Mouse (Mus musculus): ENCODE measurements around the gene Lnpep. TPM values are rescaled to one million over a fixed set of nuclear protein-coding genes. Genes with fewer than 3 reads are reported as not detected.
A peak's percentile ranks its signal among the peaks of the same experiment; 100 is the strongest.

Gene Lnpep
- total RNA-seq (2012; rRNA removed) (20.7 and 25.1 TPM in 2 replicates), polyA plus RNA-seq (2012; ENCODE audit: insufficient read depth in 1 of 2, insufficient read length in 2 of 2, low read depth in 1 of 2, low replicate concordance in 2 of 2, missing spikeins in 1 of 2) (100 to 1,000 TPM in 1 of 2 experiments, 10 to 100 TPM in 1; 10.0 to 773 TPM)

- H3K9ac ChIP-seq (ENCODE audit: control insufficient read depth, low read depth, low read length, poor library complexity, severe bottlenecking): peak within 1 kb of the TSS; percentile 94
- DNase-seq (ENCODE audit: low read depth, low spot score): peak; percentile 97
- peak within 1 kb of the TSS; percentile 99 for H3K27ac ChIP-seq (ENCODE audit: control insufficient read depth, low read depth, low read length)
- H3K4me3 ChIP-seq (ENCODE audit: control insufficient read depth in 1 of 2, insufficient read depth in 1 of 2, low read depth in 2 of 2, low read length in 2 of 2): peak within 1 kb of the TSS; percentile 91 to 93
- H3K27me3 ChIP-seq (ENCODE audit: control insufficient read depth in 1 of 2, insufficient read depth in 2 of 2, low read length in 2 of 2): no peaks in the 10 kb centered on the region
- H3K4me1 ChIP-seq (ENCODE audit: control insufficient read depth in 1 of 2, insufficient read depth in 2 of 2, low read length in 2 of 2): peaks cover 4 to 14% of the 10 kb centered on the region in 2 experiments; a peak in 3 of 4 replicates
- H3K9me3 ChIP-seq (replicated peaks; ENCODE audit: insufficient read depth, low read length): no peaks in the 10 kb centered on the region
- TF ChIP-seq MAX (IDR thresholded peaks at IDR 0.05; ENCODE audit: low read length) (peak; percentile 76; the same call in 1 of the 2 replicates), POLR2AphosphoS5 (IDR thresholded peaks at IDR 0.05; ENCODE audit: borderline replicate concordance, low read depth, low read length) (0 out of 2 replicates have a peak, but pooled peaks have one; percentile 30), CHD1 (IDR thresholded peaks at IDR 0.05; ENCODE audit: low read depth, low read length) (peak; percentile 8; the same call in 1 of the 2 replicates), UBTF (IDR thresholded peaks at IDR 0.05; ENCODE audit: borderline replicate concordance, insufficient read depth, low read depth, low read length) (peak; percentile 74; the same call in 1 of the 2 replicates), ETS1 (IDR thresholded peaks at IDR 0.05; ENCODE audit: low read depth, low read length) (peak; percentile 78), MYB (IDR thresholded peaks at IDR 0.05; ENCODE audit: low read depth, low read length) (peak; percentile 78), POLR2AphosphoS2 (IDR thresholded peaks at IDR 0.05; ENCODE audit: low read length) (peak; percentile 33; the same call in 1 of the 2 replicates), MYC (IDR thresholded peaks at IDR 0.05; ENCODE audit: low read depth, low read length) (no peak), ZMIZ1 (IDR thresholded peaks at IDR 0.05; ENCODE audit: low read depth, low read length) (0 out of 2 replicates have a peak, but pooled peaks have one; percentile 75), E2F4 (IDR thresholded peaks at IDR 0.05; ENCODE audit: borderline replicate concordance, low read depth, low read length) (0 out of 2 replicates have a peak, but pooled peaks have one; percentile 59), CHD2 (IDR thresholded peaks at IDR 0.05; ENCODE audit: low read length) (no peak), HCFC1 (IDR thresholded peaks at IDR 0.05; ENCODE audit: low read depth, low read length) (peak; percentile 77), TCF12 (IDR thresholded peaks at IDR 0.05; ENCODE audit: low read depth, low read length) (peak; percentile 63; the same call in 1 of the 2 replicates), SIN3A (IDR thresholded peaks at IDR 0.05; ENCODE audit: low read length) (peak; percentile 71), ELF1 (IDR thresholded peaks at IDR 0.05; ENCODE audit: low read depth, low read length) (peak; percentile 79), MEF2A (IDR thresholded peaks at IDR 0.05; ENCODE audit: extremely low read depth, insufficient replicate concordance, low read depth, low read length, poor library complexity, severe bottlenecking) (no peak), POLR2A (IDR thresholded peaks at IDR 0.05; ENCODE audit: control insufficient read depth in 1 of 2, insufficient read depth in 1 of 2, low read depth in 1 of 2, low read length in 2 of 2, poor library complexity in 1 of 2) (peak; percentile 44 to 77; a peak in 2 of 4 replicates), MAFK (IDR thresholded peaks at IDR 0.05; ENCODE audit: borderline replicate concordance, low read depth, low read length) (no peak), TBP (IDR thresholded peaks at IDR 0.05; ENCODE audit: low read depth, low read length) (peak; percentile 86), RCOR1 (IDR thresholded peaks at IDR 0.05; ENCODE audit: low read depth, low read length) (0 out of 2 replicates have a peak, but pooled peaks have one; percentile 13), MAZ (IDR thresholded peaks at IDR 0.05; ENCODE audit: low read depth, low read length) (peak; percentile 91), NELFE (IDR thresholded peaks at IDR 0.05; ENCODE audit: low read depth, low read length) (peak; percentile 53), EP300 (IDR thresholded peaks at IDR 0.05; ENCODE audit: low read depth in 1 of 2, low read length in 2 of 2) (peak in 1 of 2 experiments; percentile 65; a peak in 2 of 4 replicates), ZKSCAN1 (IDR thresholded peaks at IDR 0.05; ENCODE audit: low read depth, low read length) (no peak), GABPA (IDR thresholded peaks at IDR 0.05; ENCODE audit: low read depth, low read length) (no peak)
- H3K79me2 ChIP-seq (ENCODE audit: control insufficient read depth, insufficient read depth, low read length, poor library complexity): peaks cover 27% of the 10 kb centered on the region
- peaks cover 0 to 17% of the 10 kb centered on the region in 2 experiments; a peak in 2 of 4 replicates for H3K36me3 ChIP-seq (ENCODE audit: control insufficient read depth in 1 of 2, insufficient read depth in 2 of 2, low read length in 2 of 2)
Measured at GRCm38 (mm10) chr17:17624957-17625586, at the start of gene Lnpep. Lnpep (minus strand) TSS chr17:17625050.
